Mouse (Mus musculus) ES-Bruce4 (cell line): ENCODE measurements around the gene Ryr2.

Experiments used
- CTCF ChIP-seq: IDR thresholded peaks from one replicate; pipeline ENCODE4 v1.8.1; 2011; ENCODE audit warnings: low read depth, low read length
- POLR2A ChIP-seq: IDR thresholded peaks from one replicate; pipeline ENCODE4 v1.8.1; 2011; ENCODE audit warnings: low read length; ENCODE audit not compliant: insufficient read depth

GRCm38 (mm10) chr13:12096382-12096932 is 10.3 kb downstream of the Ryr2 start:
- TF ChIP-seq CTCF (no peak), POLR2A (no peak)
